In genomic region chr15:96817626-96818025, GRCm38 (mm10) we compare ENCODE assay signal across 28 mouse cellular contexts.
DNase-seq lines count a peak whose midpoint lies in the region; ATAC-seq lines count a peak whose summit lies in the region.
"Had no signal": no experiment of that assay in that cellular context is flagged by ENCODE, and none has a peak within 500 bp of the region (broad histone marks: within the 10 kb centered on the region; RNA-seq: fewer than 3 reads in every experiment).

No protein-coding gene starts in this region.

- no peaks in the 10 kb centered on the region for H3K9me3 ChIP-seq in lung, embryonic 15.5 days
- H3K9me3 ChIP-seq: embryonic facial prominence, embryonic 15.5 days; forebrain, embryonic 15.5 days had no signal

- H3K27ac ChIP-seq in lung, embryonic 15.5 days = 0 out of 2 replicates have a peak overlapping the region, but pooled peaks have one; percentile 4
- H3K27ac ChIP-seq: embryonic facial prominence, embryonic 13.5 days; embryonic facial prominence, embryonic 15.5 days; forebrain, embryonic 13.5 days; forebrain, embryonic 15.5 days had no signal

- no peak for DNase-seq in lung, postnatal 25 days (ENCODE audit: low spot score)
- no peak for DNase-seq in urinary bladder, postnatal 14 days (ENCODE audit: low spot score)
- DNase-seq: adrenal gland, adult 8-10 months; adrenal gland, postnatal 14 days; adrenal gland, postnatal 36 days; B cell, adult 2 months; cerebellum, adult 11-12 months; cerebellum, adult 2 months; cerebellum, adult 9-10 months; cerebellum, postnatal 14 days; cerebellum, postnatal 36 days; forebrain, postnatal 0 days had no signal

- H3K4me1 ChIP-seq in lung, embryonic 15.5 days = no peaks in the 10 kb centered on the region
- H3K4me1 ChIP-seq: embryonic facial prominence, embryonic 13.5 days; embryonic facial prominence, embryonic 15.5 days; forebrain, embryonic 13.5 days; forebrain, embryonic 15.5 days had no signal

- no peak for ATAC-seq in lung, embryonic 15.5 days (ENCODE audit: borderline replicate concordance, extremely low read depth, low FRiP score, low TSS enrichment)
- peak; percentile 87 for ATAC-seq in common myeloid progenitor, adult 5-6 weeks (replicated peaks; ENCODE audit: low read depth, poor library complexity, severe bottlenecking)
- peak; percentile 65 to 78; a peak in 3 of 4 replicates for ATAC-seq in hematopoietic stem cell, adult 5-6 weeks (replicated peaks in 1 of 2; ENCODE audit: insufficient read depth in 1 of 2, low FRiP score in 2 of 2, low TSS enrichment in 1 of 2, low read depth in 1 of 2, poor library complexity in 2 of 2, severe bottlenecking in 2 of 2)
- peak; percentile 76 for ATAC-seq in megakaryocyte progenitor cell, adult 5-6 weeks (replicated peaks; ENCODE audit: poor library complexity)
- no peak for ATAC-seq in monocyte, adult 5-6 weeks (replicated peaks; ENCODE audit: insufficient number of reproducible peaks, low FRiP score, low TSS enrichment, poor library complexity, severe bottlenecking)
- no peak for ATAC-seq in erythroid progenitor cell, adult 5-6 weeks (replicated peaks; ENCODE audit: low FRiP score, poor library complexity, severe bottlenecking)
- ATAC-seq: activated CD4-positive, CD25-positive, alpha-beta regulatory T cell, adult 4 months; CD4-positive, CD25-positive, alpha-beta regulatory T cell, adult 4 months; forebrain, embryonic 13.5 days; forebrain, embryonic 15.5 days; forebrain, postnatal 0 days; Patski had no signal

- 79% methylated on average over 5 of the region's 5 CpGs for WGBS in lung, embryonic 15.5 days

- no peak overlapping the region for H3K4me3 ChIP-seq in lung, embryonic 15.5 days
- H3K4me3 ChIP-seq: embryonic facial prominence, embryonic 13.5 days; embryonic facial prominence, embryonic 15.5 days; erythroblast, embryonic 14.5 days; forebrain, embryonic 13.5 days; forebrain, embryonic 15.5 days had no signal

- no peak overlapping the region for H3K4me2 ChIP-seq in lung, embryonic 15.5 days
- H3K4me2 ChIP-seq: embryonic facial prominence, embryonic 13.5 days; embryonic facial prominence, embryonic 15.5 days; forebrain, embryonic 13.5 days; forebrain, embryonic 15.5 days had no signal

- no peak overlapping the region for H3K9ac ChIP-seq in lung, embryonic 15.5 days
- H3K9ac ChIP-seq: embryonic facial prominence, embryonic 13.5 days; embryonic facial prominence, embryonic 15.5 days; forebrain, embryonic 13.5 days; forebrain, embryonic 15.5 days; forebrain, postnatal 0 days had no signal

- no peaks in the 10 kb centered on the region for H3K27me3 ChIP-seq in lung, embryonic 15.5 days
- H3K27me3 ChIP-seq: CH12.LX; embryonic facial prominence, embryonic 13.5 days; embryonic facial prominence, embryonic 15.5 days; forebrain, embryonic 13.5 days; forebrain, embryonic 15.5 days; Patski had no signal

- H3K36me3 ChIP-seq in lung, embryonic 15.5 days = no peaks in the 10 kb centered on the region
- H3K36me3 ChIP-seq: embryonic facial prominence, embryonic 13.5 days; embryonic facial prominence, embryonic 15.5 days; forebrain, embryonic 15.5 days; G1E had no signal

Comparison
In these comparisons a context has a peak if more than half of its experiments do, and no peak if none do; other contexts are left out.
1. ATAC-seq: peak in common myeloid progenitor, adult 5-6 weeks (single experiment), hematopoietic stem cell, adult 5-6 weeks (2 of 2) and megakaryocyte progenitor cell, adult 5-6 weeks (single experiment); none in lung, embryonic 15.5 days (single experiment), monocyte, adult 5-6 weeks (single experiment) and erythroid progenitor cell, adult 5-6 weeks (single experiment).